Mouse (Mus musculus): ENCODE measurements around the gene Ap1b1. TPM values are rescaled to one million over a fixed set of nuclear protein-coding genes. Genes with fewer than 3 reads are reported as not detected.
A peak's percentile ranks its signal among the peaks of the same experiment; 100 is the strongest.

The Ap1b1 gene
- polyA plus RNA-seq, 1 experiment from 2014 or later = 47.2 TPM

- peaks cover 2% of the 10 kb centered on the region; the same call in 1 of the 2 replicates for H3K36me3 ChIP-seq
- no peak overlapping the region for H3K9ac ChIP-seq
- no peaks in the 10 kb centered on the region for H3K9me3 ChIP-seq
- no peak overlapping the region for H3K4me2 ChIP-seq
- H3K4me1 ChIP-seq = peaks cover 13% of the 10 kb centered on the region
- no peaks in the 10 kb centered on the region for H3K27me3 ChIP-seq
- no peak overlapping the region for H3K4me3 ChIP-seq
- ATAC-seq (ENCODE audit: insufficient number of reproducible peaks, insufficient read depth, low FRiP score, low TSS enrichment, low read depth) = no peak
- 82% methylated on average over 3 of the region's 3 CpGs for WGBS
- no peak overlapping the region for H3K27ac ChIP-seq
Measured at GRCm38 (mm10) chr11:4989187-4989586, 2.6 kb downstream of the Ap1b1 start.

- no peak overlapping the region for H3K27ac ChIP-seq
- H3K9me3 ChIP-seq = no peaks in the 10 kb centered on the region
- no peak overlapping the region for H3K9ac ChIP-seq
- WGBS = 90% methylated on average over 2 of the region's 2 CpGs
- peaks cover 5% of the 10 kb centered on the region for H3K36me3 ChIP-seq
- no peak for ATAC-seq (ENCODE audit: insufficient number of reproducible peaks, insufficient read depth, low FRiP score, low TSS enrichment, low read depth)
- no peak overlapping the region for H3K4me3 ChIP-seq
- H3K4me2 ChIP-seq = no peak overlapping the region
- H3K4me1 ChIP-seq = peaks cover 5% of the 10 kb centered on the region
- no peaks in the 10 kb centered on the region for H3K27me3 ChIP-seq
Measured at GRCm38 (mm10) chr11:4992471-4992870, 5.8 kb downstream of the Ap1b1 start.

- Histone ChIP-seq H3K4me1 (peaks cover 4% of the 10 kb centered on the region; the same call in 1 of the 2 replicates), H3K27me3 (no peaks in the 10 kb centered on the region), H3K9ac (no peak overlapping the region), H3K36me3 (peaks cover 11% of the 10 kb centered on the region), H3K4me2 (no peak overlapping the region), H3K27ac (no peak overlapping the region), H3K4me3 (no peak overlapping the region), H3K9me3 (no peaks in the 10 kb centered on the region)
- 90% methylated on average over 3 of the region's 3 CpGs for WGBS
- no peak for ATAC-seq (ENCODE audit: insufficient number of reproducible peaks, insufficient read depth, low FRiP score, low TSS enrichment, low read depth)
Measured at GRCm38 (mm10) chr11:4995676-4996075, 9.1 kb downstream of the Ap1b1 start.

GRCm38 (mm10) chr11:4996621-4997199, 10.1 kb downstream of the Ap1b1 start:
- no peak overlapping the region for H3K4me3 ChIP-seq
- no peaks in the 10 kb centered on the region for H3K27me3 ChIP-seq
- peaks cover 4% of the 10 kb centered on the region; the same call in 1 of the 2 replicates for H3K4me1 ChIP-seq
- H3K27ac ChIP-seq = no peak overlapping the region
- no peaks in the 10 kb centered on the region for H3K9me3 ChIP-seq
- no peak overlapping the region for H3K4me2 ChIP-seq
- ATAC-seq (ENCODE audit: insufficient number of reproducible peaks, insufficient read depth, low FRiP score, low TSS enrichment, low read depth) = no peak
- WGBS = 74% methylated on average over 5 of the region's 5 CpGs
- H3K36me3 ChIP-seq = peaks cover 11% of the 10 kb centered on the region
- no peak overlapping the region for H3K9ac ChIP-seq

- Histone ChIP-seq H3K4me1 (peaks cover 4% of the 10 kb centered on the region; the same call in 1 of the 2 replicates), H3K9ac (no peak overlapping the region), H3K27me3 (no peaks in the 10 kb centered on the region), H3K4me3 (no peak overlapping the region), H3K4me2 (no peak overlapping the region), H3K9me3 (no peaks in the 10 kb centered on the region), H3K36me3 (peaks cover 15% of the 10 kb centered on the region), H3K27ac (no peak overlapping the region)
- WGBS = 30% methylated on average over 3 of the region's 3 CpGs
- no peak for ATAC-seq (ENCODE audit: insufficient number of reproducible peaks, insufficient read depth, low FRiP score, low TSS enrichment, low read depth)
Measured at GRCm38 (mm10) chr11:4998352-4998751, 11.7 kb downstream of the Ap1b1 start.

- H3K27ac ChIP-seq = no peak overlapping the region
- no peak for ATAC-seq (ENCODE audit: insufficient number of reproducible peaks, insufficient read depth, low FRiP score, low TSS enrichment, low read depth)
Measured at GRCm38 (mm10) chr11:4998762-4999161, 12.1 kb downstream of the Ap1b1 start.

GRCm38 (mm10) chr11:5000241-5000640, 13.6 kb downstream of the Ap1b1 start:
- WGBS = 87% methylated on average over 1 of the region's 1 CpGs
- ATAC-seq (ENCODE audit: insufficient number of reproducible peaks, insufficient read depth, low FRiP score, low TSS enrichment, low read depth) = no peak

More at GRCm38 (mm10) chr11:4998762-4999161, 12.1 kb downstream of the Ap1b1 start:
- no peak overlapping the region for H3K9ac ChIP-seq
- peaks cover 4% of the 10 kb centered on the region; the same call in 1 of the 2 replicates for H3K4me1 ChIP-seq
- H3K36me3 ChIP-seq = peaks cover 19% of the 10 kb centered on the region
- 32% methylated on average over 1 of the region's 1 CpGs for WGBS
- no peaks in the 10 kb centered on the region for H3K27me3 ChIP-seq
- no peaks in the 10 kb centered on the region for H3K9me3 ChIP-seq
- H3K4me2 ChIP-seq = no peak overlapping the region
- H3K4me3 ChIP-seq = no peak overlapping the region

GRCm38 (mm10) chr11:5002826-5003225, 16.2 kb downstream of the Ap1b1 start:
- H3K9me3 ChIP-seq = no peaks in the 10 kb centered on the region
- H3K4me2 ChIP-seq = no peak overlapping the region
- H3K4me3 ChIP-seq = no peak overlapping the region
- no peak for ATAC-seq (ENCODE audit: insufficient number of reproducible peaks, insufficient read depth, low FRiP score, low TSS enrichment, low read depth)
- H3K9ac ChIP-seq = no peak overlapping the region
- WGBS = 75% methylated on average over 4 of the region's 4 CpGs
- no peaks in the 10 kb centered on the region for H3K27me3 ChIP-seq
- H3K27ac ChIP-seq = no peak overlapping the region
- peaks cover 4% of the 10 kb centered on the region; the same call in 1 of the 2 replicates for H3K4me1 ChIP-seq
- peaks cover 16% of the 10 kb centered on the region; the same call in 1 of the 2 replicates for H3K36me3 ChIP-seq

More at GRCm38 (mm10) chr11:5000241-5000640, 13.6 kb downstream of the Ap1b1 start:
- peaks cover 16% of the 10 kb centered on the region; the same call in 1 of the 2 replicates for H3K36me3 ChIP-seq
- no peak overlapping the region for H3K27ac ChIP-seq
- peaks cover 4% of the 10 kb centered on the region; the same call in 1 of the 2 replicates for H3K4me1 ChIP-seq
- no peaks in the 10 kb centered on the region for H3K27me3 ChIP-seq
- H3K4me3 ChIP-seq = no peak overlapping the region
- no peak overlapping the region for H3K4me2 ChIP-seq
- no peak overlapping the region for H3K9ac ChIP-seq
- no peaks in the 10 kb centered on the region for H3K9me3 ChIP-seq

GRCm38 (mm10) chr11:5005528-5005927, 18.9 kb downstream of the Ap1b1 start:
- no peak overlapping the region for H3K4me2 ChIP-seq
- H3K9me3 ChIP-seq = no peaks in the 10 kb centered on the region
- H3K36me3 ChIP-seq = 0 out of 2 replicates have a peak, but pooled peaks cover 14% of the 10 kb centered on the region
- no peak overlapping the region for H3K27ac ChIP-seq
- no peak for ATAC-seq (ENCODE audit: insufficient number of reproducible peaks, insufficient read depth, low FRiP score, low TSS enrichment, low read depth)
- no peaks in the 10 kb centered on the region for H3K27me3 ChIP-seq
- WGBS = 90% methylated on average over 2 of the region's 2 CpGs
- no peak overlapping the region for H3K4me3 ChIP-seq
- no peaks in the 10 kb centered on the region for H3K4me1 ChIP-seq
- H3K9ac ChIP-seq = no peak overlapping the region

GRCm38 (mm10) chr11:5007186-5007585, 20.6 kb downstream of the Ap1b1 start:
- no peak overlapping the region for H3K4me3 ChIP-seq
- H3K9me3 ChIP-seq = no peaks in the 10 kb centered on the region
- no peaks in the 10 kb centered on the region for H3K4me1 ChIP-seq
- no peak overlapping the region for H3K9ac ChIP-seq
- 0 out of 2 replicates have a peak, but pooled peaks have one; percentile 20 for ATAC-seq (ENCODE audit: insufficient number of reproducible peaks, insufficient read depth, low FRiP score, low TSS enrichment, low read depth)
- H3K27ac ChIP-seq = no peak overlapping the region
- WGBS = 85% methylated on average over 1 of the region's 1 CpGs
- H3K27me3 ChIP-seq = no peaks in the 10 kb centered on the region
- H3K4me2 ChIP-seq = no peak overlapping the region
- peaks cover 19% of the 10 kb centered on the region for H3K36me3 ChIP-seq

- Histone ChIP-seq H3K9ac (no peak overlapping the region), H3K4me2 (no peak overlapping the region), H3K27ac (no peak overlapping the region), H3K27me3 (no peaks in the 10 kb centered on the region), H3K4me3 (no peak overlapping the region), H3K4me1 (no peaks in the 10 kb centered on the region), H3K9me3 (no peaks in the 10 kb centered on the region), H3K36me3 (peaks cover 25% of the 10 kb centered on the region)
- 79% methylated on average over 3 of the region's 3 CpGs for WGBS
- ATAC-seq (ENCODE audit: insufficient number of reproducible peaks, insufficient read depth, low FRiP score, low TSS enrichment, low read depth) = no peak
Measured at GRCm38 (mm10) chr11:5008867-5009266, 22.2 kb downstream of the Ap1b1 start.

- Histone ChIP-seq H3K9ac (no peak overlapping the region), H3K27ac (no peak overlapping the region), H3K4me3 (no peak overlapping the region), H3K27me3 (no peaks in the 10 kb centered on the region), H3K4me1 (no peaks in the 10 kb centered on the region), H3K4me2 (no peak overlapping the region), H3K9me3 (no peaks in the 10 kb centered on the region), H3K36me3 (peaks cover 32% of the 10 kb centered on the region)
- WGBS = 78% methylated on average over 3 of the region's 3 CpGs
- ATAC-seq (ENCODE audit: insufficient number of reproducible peaks, insufficient read depth, low FRiP score, low TSS enrichment, low read depth) = no peak
Measured at GRCm38 (mm10) chr11:5009354-5010074, 22.9 kb downstream of the Ap1b1 start.

All from embryonic facial prominence, embryonic 13.5 days (tissue).